Mouse (Mus musculus): ENCODE measurements around the gene Cdc123.
A peak's percentile ranks its signal among the peaks of the same experiment; 100 is the strongest.

The Cdc123 gene

DNA sequence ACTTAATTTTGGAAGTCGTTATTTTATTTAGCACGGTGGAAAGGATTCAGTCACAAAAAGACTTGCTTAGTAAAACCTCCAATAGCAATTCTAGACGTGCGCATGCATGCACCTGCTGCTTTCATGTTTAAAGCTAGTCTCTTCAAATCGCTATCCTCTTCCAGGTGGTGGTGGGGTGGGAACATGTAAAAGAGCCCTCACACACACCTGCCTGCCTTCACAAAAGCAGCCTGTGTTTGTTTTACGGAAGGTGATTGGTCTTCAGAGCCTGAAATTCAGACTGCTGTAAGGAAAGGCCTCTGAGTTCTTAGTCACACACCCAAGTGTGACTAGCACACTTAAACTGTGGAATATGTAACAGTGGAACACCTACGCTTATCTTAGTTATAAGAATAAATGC lies 39.7 kb downstream of the Cdc123 start:
- no peak for ATAC-seq (ENCODE audit: insufficient number of reproducible peaks, low FRiP score, low TSS enrichment)

DNA sequence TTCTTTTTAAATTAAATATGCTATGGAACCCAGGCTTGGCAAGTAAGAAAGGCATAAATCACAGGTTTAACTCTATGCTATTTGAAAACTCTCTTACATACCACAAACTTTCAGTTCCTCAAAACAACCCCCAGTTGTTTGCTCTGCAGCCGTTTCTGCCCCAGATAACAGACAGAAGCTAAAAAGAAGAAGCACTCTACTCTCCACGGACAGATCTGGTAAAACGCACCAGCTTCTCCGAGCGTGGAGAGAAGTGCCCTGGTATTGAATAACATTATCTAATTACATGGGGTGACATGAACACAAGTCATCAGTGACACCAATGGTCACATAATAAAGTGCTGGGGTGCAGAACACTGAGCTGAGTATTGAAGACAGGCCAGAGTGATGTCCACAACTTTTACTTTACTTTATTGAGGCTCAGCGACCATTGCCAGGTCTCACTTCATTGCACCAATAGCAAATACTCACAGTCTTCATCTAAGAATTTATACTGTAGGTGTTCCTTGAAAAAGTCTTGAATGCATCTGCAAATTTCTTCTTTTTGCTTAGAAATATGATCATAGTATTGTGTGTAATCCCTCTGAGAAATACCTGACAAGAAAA lies 40.4 kb downstream of the Cdc123 start:
- no peak for ATAC-seq (ENCODE audit: insufficient number of reproducible peaks, low FRiP score, low TSS enrichment)

- ATAC-seq (ENCODE audit: insufficient number of reproducible peaks, low FRiP score, low TSS enrichment), result no peak
Measured at GRCm38 (mm10) chr2:5801927-5802590, 42.9 kb downstream of the Cdc123 start.

GRCm38 (mm10) chr2:5801182-5801640 lies 43.8 kb downstream of the Cdc123 start:
- ATAC-seq (ENCODE audit: insufficient number of reproducible peaks, low FRiP score, low TSS enrichment), result no peak

DNA sequence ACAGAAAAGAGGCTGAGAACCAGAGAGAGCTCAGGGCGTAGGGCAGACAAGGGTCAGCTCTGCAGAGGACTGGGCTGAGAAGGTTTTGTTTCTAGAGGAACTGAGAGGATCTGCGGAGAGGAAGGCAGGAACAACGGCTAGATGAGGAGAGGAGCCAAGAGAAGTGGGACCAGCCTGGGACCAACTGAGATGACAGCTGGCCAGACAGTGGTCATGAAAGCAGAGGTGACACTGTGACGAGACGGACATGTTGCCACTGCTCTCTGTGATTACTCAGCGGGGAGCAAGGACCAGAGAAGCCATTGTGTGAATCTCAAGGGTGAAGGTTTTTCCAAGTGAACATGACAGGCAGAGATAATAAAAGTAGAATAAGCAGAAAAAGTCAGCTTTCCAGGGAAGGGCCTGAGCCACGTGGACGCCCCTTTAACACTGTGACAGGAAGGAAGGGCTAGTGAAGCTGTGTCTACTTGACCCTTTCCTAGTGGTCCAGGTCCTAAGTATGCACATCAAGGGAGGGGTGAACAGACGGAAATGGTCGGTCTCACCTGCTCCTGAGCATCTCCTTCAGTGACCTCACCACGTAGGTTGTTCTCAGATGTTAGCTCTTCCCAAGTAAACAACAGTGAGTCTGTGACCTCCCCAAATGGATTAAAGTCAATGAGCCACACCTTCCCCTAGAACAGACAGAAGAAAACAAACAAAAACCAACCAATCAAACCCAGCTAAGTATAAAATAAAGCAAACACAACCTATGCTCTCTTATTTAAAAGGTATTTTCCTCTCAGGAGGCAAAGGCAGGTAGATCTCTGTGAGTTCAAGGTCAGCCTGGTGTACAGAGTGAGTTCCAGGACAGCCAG lies 46.9 kb downstream of the Cdc123 start:
- ATAC-seq (ENCODE audit: insufficient number of reproducible peaks, low FRiP score, low TSS enrichment), result no peak

- no peak for ATAC-seq (ENCODE audit: insufficient number of reproducible peaks, low FRiP score, low TSS enrichment)
Measured at GRCm38 (mm10) chr2:5793771-5794170, 51.2 kb downstream of the Cdc123 start.

GRCm38 (mm10) chr2:5792056-5792455 lies 52.9 kb downstream of the Cdc123 start:
- ATAC-seq (ENCODE audit: insufficient number of reproducible peaks, low FRiP score, low TSS enrichment), result no peak

GRCm38 (mm10) chr2:5789625-5790160 lies 55.3 kb downstream of the Cdc123 start:
- ATAC-seq (ENCODE audit: insufficient number of reproducible peaks, low FRiP score, low TSS enrichment), result no peak

DNA sequence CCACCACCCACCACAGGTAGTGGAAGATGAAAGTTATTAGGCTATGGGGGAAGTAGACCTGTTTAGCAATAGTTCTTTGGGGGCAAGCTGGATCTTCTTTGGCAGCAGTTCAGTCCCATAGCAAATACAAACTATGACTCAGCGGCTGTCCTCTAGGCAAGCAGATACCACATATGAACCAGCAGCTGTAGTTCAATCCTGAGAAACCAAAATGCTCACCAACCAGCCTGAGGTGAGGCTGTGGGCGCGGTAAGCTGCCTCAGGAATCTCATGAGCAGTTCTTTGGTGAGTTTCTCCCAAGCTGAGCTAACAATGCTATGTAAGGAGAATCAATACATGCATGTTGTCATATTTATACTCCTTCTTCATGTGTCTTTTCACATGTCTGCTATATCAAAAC lies 57.6 kb downstream of the Cdc123 start:
- no peak for ATAC-seq (ENCODE audit: insufficient number of reproducible peaks, low FRiP score, low TSS enrichment)

GRCm38 (mm10) chr2:5772464-5772863 lies 72.5 kb downstream of the Cdc123 start:
- no peak for ATAC-seq (ENCODE audit: insufficient number of reproducible peaks, low FRiP score, low TSS enrichment)

- ATAC-seq (ENCODE audit: insufficient number of reproducible peaks, low FRiP score, low TSS enrichment), result peak; percentile 61; the same call in 1 of the 2 replicates
Measured at GRCm38 (mm10) chr2:5770708-5771241, 74.2 kb downstream of the Cdc123 start.

DNA sequence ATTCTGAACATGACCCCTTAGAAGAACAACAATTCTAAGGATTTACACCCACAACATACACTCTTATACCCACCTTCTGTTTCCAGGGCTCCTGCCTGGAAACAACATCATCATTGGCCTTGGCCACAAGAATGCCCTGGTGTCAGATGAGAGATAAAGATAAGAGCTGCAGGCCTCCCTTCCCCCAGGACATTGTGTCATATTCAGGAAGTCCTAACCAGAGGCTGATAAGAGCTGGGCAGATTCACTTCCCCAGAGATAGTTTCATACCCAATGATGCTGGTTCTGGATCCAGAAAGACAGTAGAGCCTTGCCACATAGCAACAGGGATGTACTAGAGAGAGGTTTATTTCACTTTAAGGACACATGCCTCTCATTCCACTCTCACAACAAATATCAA lies 75.3 kb downstream of the Cdc123 start:
- ATAC-seq (ENCODE audit: insufficient number of reproducible peaks, low FRiP score, low TSS enrichment), result no peak

- no peak for ATAC-seq (ENCODE audit: insufficient number of reproducible peaks, low FRiP score, low TSS enrichment)
Measured at GRCm38 (mm10) chr2:5768946-5769345, 76.0 kb downstream of the Cdc123 start.

GRCm38 (mm10) chr2:5762031-5762430 lies 82.9 kb downstream of the Cdc123 start:
- no peak for ATAC-seq (ENCODE audit: insufficient number of reproducible peaks, low FRiP score, low TSS enrichment)

DNA sequence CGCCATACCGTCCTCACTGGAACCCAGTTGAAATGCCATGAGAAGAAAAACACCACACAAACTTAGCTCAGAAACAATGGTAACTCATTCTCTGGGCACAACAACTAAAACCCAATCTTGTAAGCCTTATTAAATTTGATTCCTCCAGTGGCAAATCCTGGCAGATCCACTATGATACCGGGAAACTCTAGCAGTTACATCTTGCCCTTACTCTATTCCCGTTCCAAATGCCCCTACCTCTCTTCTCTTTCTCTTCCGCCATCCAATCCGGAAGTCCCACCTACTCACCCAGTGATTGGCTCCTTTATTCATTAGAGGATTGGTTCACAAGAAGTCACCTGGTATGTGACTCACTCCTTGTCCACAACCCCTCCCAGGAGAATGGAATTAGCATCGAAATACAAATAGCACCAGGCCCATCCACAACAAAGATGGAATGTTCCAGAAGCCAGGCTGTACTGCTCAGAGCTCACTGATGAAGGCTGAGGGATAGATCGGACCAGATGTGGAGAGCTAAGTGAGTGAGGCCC lies 84.4 kb downstream of the Cdc123 start:
- no peak for ATAC-seq (ENCODE audit: insufficient number of reproducible peaks, low FRiP score, low TSS enrichment)

DNA sequence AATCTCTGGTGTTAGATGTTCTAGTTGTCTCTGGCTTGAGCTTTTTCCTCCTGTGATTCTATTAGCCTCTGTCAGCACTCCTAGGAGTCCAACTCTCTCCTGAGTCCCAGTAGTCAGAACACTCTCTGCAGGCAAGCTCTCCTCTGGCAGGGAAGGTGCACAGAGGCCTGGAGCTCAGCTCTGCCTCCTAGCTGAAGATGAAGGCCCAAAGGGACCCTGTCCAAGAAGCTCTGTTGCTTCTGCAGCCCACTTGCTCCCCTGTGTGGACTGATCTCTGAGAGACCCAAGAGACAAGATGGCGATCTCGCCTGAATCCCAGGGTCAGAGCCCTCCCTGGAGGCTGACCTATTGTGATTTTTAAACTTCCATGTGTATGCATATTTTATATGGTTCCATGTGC lies 86.4 kb downstream of the Cdc123 start:
- ATAC-seq (ENCODE audit: insufficient number of reproducible peaks, low FRiP score, low TSS enrichment), result no peak

- ATAC-seq (ENCODE audit: insufficient number of reproducible peaks, low FRiP score, low TSS enrichment), result no peak
Measured at GRCm38 (mm10) chr2:5750872-5751271, 94.1 kb downstream of the Cdc123 start.

GRCm38 (mm10) chr2:5749210-5749609 lies 95.8 kb downstream of the Cdc123 start:
- no peak for ATAC-seq (ENCODE audit: insufficient number of reproducible peaks, low FRiP score, low TSS enrichment)

DNA sequence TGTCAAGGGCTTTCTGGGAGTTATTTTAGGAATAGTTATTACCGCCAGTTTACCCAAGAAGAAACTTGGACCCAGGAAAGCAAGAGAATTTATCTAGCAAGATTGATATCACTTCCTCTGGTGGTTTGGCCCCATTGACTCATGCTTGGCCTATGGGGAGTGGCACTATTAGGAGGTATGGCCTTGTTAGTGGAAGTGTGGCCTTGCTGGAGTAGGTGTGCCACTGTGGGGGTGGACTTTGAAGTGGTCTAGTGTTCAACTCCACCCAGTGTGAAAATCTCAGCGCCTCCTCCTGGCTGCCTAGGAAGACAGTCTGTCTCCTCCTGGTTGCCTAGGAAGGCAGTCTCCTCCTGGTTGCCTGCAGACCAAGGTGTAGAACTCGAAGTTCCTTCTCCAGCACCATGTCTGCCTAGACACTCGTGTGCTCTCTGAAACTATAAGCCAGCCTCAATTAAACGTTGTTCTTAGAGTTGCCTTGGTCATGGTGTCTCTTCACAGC lies 97.4 kb downstream of the Cdc123 start:
- ATAC-seq (ENCODE audit: insufficient number of reproducible peaks, low FRiP score, low TSS enrichment), result no peak

- ATAC-seq (ENCODE audit: insufficient number of reproducible peaks, low FRiP score, low TSS enrichment), result no peak
Measured at GRCm38 (mm10) chr2:5746529-5746928, 98.4 kb downstream of the Cdc123 start.
